Mouse (Mus musculus) kidney, embryonic 16.5 days (tissue): ENCODE measurements around the gene Tle6. TPM values are rescaled to one million over a fixed set of nuclear protein-coding genes. Genes with fewer than 3 reads are reported as not detected.

Experiments
- ATAC-seq: fragments of 200-750 bp; cut with Nextera tagmentation; 2 replicates; pipeline ENCODE4 v1.8.0; 2017; ENCODE audit warnings: moderate TSS enrichment; ENCODE audit not compliant: low FRiP score, low TSS enrichment
- H3K27ac ChIP-seq: fragments of 300-500 bp; sonication (generic); 2 replicates; pipeline ENCODE4 v1.5.1; 2014; ENCODE audit warnings: low read length
- H3K27me3 ChIP-seq: fragments of 300-500 bp; sonication (generic); 2 replicates; pipeline ENCODE4 v1.6.1; 2014; ENCODE audit warnings: low read length, control low read depth, mixed read lengths; ENCODE audit not compliant: insufficient read depth
- H3K36me3 ChIP-seq: fragments of 300-500 bp; sonication (generic); 2 replicates; pipeline ENCODE4 v1.6.1; 2014; ENCODE audit warnings: low read length, control low read depth, mixed read lengths; ENCODE audit not compliant: insufficient read depth
- H3K4me1 ChIP-seq: fragments of 300-500 bp; sonication (generic); 2 replicates; pipeline ENCODE4 v1.6.1; 2014; ENCODE audit warnings: low read length, control low read depth, mixed read lengths; ENCODE audit not compliant: insufficient read depth
- H3K4me2 ChIP-seq: fragments of 300-500 bp; sonication (generic); replicated peaks from 2 replicates; pipeline ENCODE4 v1.6.1; 2014; ENCODE audit warnings: low read depth, low read length
- H3K4me3 ChIP-seq: fragments of 300-500 bp; sonication (generic); 2 replicates; pipeline ENCODE4 v1.5.1; 2014; ENCODE audit warnings: mild to moderate bottlenecking, low read length
- H3K9ac ChIP-seq: fragments of 300-500 bp; sonication (generic); replicated peaks from 2 replicates; pipeline ENCODE4 v1.6.1; 2014; ENCODE audit warnings: low read length
- H3K9me3 ChIP-seq: fragments of 300-500 bp; sonication (generic); 2 replicates; pipeline ENCODE4 v1.6.1; 2016; ENCODE audit warnings: low read length, control low read depth
- WGBS: fragments of 180-500 bp; shearing (Covaris S2); extraction: QIAGEN DNeasy Blood & Tissue Kit; methylation state at CpG from one replicate; pipeline ENCODE4 v1.1.7; 2014; 5-methylcytosine and 5-hydroxymethylcytosine counted together
- polyA plus RNA-seq: library from polyadenylated mRNA; unstranded; fragments of >200 nt; fragmentation: Nextera tagmentation; extraction: Ambion mirVana; gene quantifications from 2 replicates; pipeline ENCODE4 v1.2.1, GENCODE M21; 2015

Gene Tle6
- polyA plus RNA-seq, 1 experiment from 2014 or later, result 18.5 TPM

- H3K27me3 ChIP-seq, result peaks cover 26% of the 10 kb centered on the region
- no peak for ATAC-seq
- no peaks in the 10 kb centered on the region for H3K9me3 ChIP-seq
- peak overlapping the region; percentile 56 for H3K4me3 ChIP-seq
- 4% methylated on average over 6 of the region's 6 CpGs for WGBS
- H3K4me2 ChIP-seq, result peak overlapping the region; percentile 81
- H3K27ac ChIP-seq, result peak overlapping the region; percentile 71
- H3K9ac ChIP-seq, result peak overlapping the region; percentile 79
- H3K36me3 ChIP-seq, result peaks cover 8% of the 10 kb centered on the region; the same call in 1 of the 2 replicates
- peaks cover 65% of the 10 kb centered on the region for H3K4me1 ChIP-seq
These were observed 25.2 kb downstream of the Tle6 start for GRCm38 (mm10) chr10:81575695-81576094.

DNA sequence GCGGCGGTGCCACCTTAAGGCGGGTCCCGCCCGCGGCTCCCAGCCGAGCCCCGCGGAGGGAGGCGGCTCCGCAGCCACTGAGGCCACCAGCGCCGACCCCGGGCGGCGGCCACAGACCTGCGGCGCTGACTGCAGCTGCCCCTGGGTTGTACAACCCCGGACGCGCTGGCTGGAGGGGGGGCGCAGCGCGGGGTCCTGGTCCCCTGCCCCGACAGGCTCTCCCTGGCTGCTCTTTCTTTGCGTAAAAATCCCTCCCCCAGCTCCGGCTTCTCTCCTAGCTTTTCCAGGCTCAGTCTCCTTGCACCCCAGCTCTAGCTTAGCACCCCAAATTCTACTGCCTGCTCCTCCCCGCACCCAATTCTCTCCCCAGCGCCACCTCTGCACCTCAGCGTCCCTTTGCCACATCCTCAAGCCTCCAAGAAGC is 25.7 kb downstream of the Tle6 start:
- Histone ChIP-seq H3K27me3 (peaks cover 26% of the 10 kb centered on the region), H3K9me3 (no peaks in the 10 kb centered on the region), H3K27ac (peak overlapping the region; percentile 71), H3K4me1 (peaks cover 65% of the 10 kb centered on the region), H3K36me3 (peaks cover 8% of the 10 kb centered on the region; the same call in 1 of the 2 replicates), H3K9ac (peak overlapping the region; percentile 79), H3K4me2 (peak overlapping the region; percentile 81), H3K4me3 (peak overlapping the region; percentile 56)
- peak; percentile 7; the same call in 1 of the 2 replicates for ATAC-seq
- under 1% methylated on average over 28 of the region's 30 CpGs for WGBS

DNA sequence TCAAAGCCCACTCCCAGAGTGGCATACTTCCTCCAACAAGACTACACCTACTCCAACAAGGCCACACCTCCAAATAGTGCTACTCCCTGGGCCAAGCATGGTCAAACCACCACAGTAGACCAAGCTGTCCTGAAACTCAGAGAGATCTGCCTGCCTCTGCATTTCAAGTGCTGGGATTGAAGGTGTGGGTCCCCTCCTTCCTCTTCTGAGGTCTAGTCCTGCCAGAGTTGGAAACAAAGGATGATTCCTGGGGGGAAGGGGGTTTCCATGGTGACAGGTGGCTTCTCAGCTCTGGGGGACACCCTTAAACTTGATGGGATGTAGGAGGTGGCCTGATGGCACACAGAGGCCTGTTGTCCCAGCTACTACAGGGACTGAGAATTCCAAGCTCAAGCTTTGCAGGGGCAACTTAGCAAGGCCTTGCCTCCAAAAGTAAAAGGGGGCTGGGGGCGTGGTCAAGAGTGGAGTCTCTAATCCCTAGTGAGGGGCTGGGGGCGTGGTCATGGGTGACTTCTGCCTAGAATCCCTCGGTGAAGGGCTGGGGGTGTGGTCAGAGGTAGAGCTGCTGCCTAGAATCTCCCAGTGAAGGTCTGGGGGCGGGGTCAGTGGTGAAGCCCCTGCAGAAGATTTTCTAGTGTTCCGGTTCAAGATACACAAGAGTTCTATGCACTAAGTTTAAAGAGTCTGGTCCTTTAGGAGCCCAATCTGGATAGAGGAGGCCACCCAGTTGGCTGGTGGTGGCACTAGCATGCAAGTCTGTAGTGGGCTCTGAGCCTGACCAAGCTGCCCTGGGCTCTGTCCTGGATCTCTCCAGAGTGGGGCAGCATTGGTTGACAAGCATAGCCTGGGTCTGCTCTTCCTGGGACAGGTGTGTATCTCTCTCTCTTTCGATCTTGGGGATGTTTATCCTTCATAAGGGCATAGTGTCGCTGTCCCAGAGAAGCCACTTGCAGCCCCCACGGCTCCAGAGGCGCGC is 26.5 kb downstream of the Tle6 start, which contains the start of gene Tle2:
Gene Tle2, plus strand, starts transcription at position 481 of the 976 bp plus-strand sequence.
- Histone ChIP-seq H3K36me3 (peaks cover 8% of the 10 kb centered on the region; the same call in 1 of the 2 replicates), H3K27me3 (peaks cover 26% of the 10 kb centered on the region), H3K4me2 (peak within 1 kb of the TSS; percentile 81), H3K4me1 (peaks cover 68% of the 10 kb centered on the region), H3K9ac (peak within 1 kb of the TSS; percentile 79), H3K4me3 (peak within 1 kb of the TSS; percentile 56), H3K9me3 (no peaks in the 10 kb centered on the region), H3K27ac (peak within 1 kb of the TSS; percentile 96)
- no peak for ATAC-seq
- 26% methylated on average over 10 of the region's 10 CpGs for WGBS

- peak overlapping the region; percentile 96 for H3K27ac ChIP-seq
- peaks cover 6% of the 10 kb centered on the region; the same call in 1 of the 2 replicates for H3K36me3 ChIP-seq
- H3K4me3 ChIP-seq, result no peak overlapping the region
- peaks cover 26% of the 10 kb centered on the region for H3K27me3 ChIP-seq
- ATAC-seq, result no peak
- WGBS, result 23% methylated on average over 9 of the region's 9 CpGs
- no peaks in the 10 kb centered on the region for H3K9me3 ChIP-seq
- H3K4me1 ChIP-seq, result peaks cover 81% of the 10 kb centered on the region
- peak overlapping the region; percentile 28 for H3K4me2 ChIP-seq
- peak overlapping the region; percentile 38 for H3K9ac ChIP-seq
These were observed 27.9 kb downstream of the Tle6 start for GRCm38 (mm10) chr10:81572975-81573374.

DNA sequence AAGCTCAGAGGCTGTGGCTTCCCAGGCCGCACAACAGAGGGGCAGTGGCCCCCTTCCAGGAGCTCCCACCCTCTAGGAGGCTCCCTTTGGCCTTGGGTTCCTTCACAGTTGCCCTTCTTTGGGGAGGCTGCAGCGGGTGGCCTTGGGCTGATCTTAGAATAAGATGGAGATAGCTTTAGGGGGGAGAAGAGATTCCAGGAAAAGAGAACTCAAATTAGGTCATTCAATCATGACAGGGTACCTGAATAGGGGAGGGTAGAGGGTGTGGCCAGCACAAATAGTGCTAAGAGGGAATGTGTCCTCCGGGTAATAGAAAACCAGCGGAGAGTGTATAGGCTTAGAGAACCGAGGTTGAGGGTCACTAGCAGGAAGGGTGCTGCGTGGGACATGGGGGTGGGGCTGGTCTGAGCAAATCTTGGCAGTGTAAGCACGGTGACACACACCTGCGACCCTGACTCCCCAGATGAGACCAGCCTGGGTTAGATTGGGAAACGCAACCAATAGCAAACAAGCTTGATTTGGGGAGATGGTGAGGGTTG is 28.7 kb downstream of the Tle6 start:
- WGBS, result 6% methylated on average over 9 of the region's 9 CpGs
- peaks cover 22% of the 10 kb centered on the region for H3K27me3 ChIP-seq
- H3K4me3 ChIP-seq, result peak overlapping the region; percentile 37
- no peaks in the 10 kb centered on the region for H3K9me3 ChIP-seq
- H3K9ac ChIP-seq, result peak overlapping the region; percentile 58
- peak; percentile 0; the same call in 1 of the 2 replicates for ATAC-seq
- peak overlapping the region; percentile 95 for H3K4me2 ChIP-seq
- H3K4me1 ChIP-seq, result peaks cover 86% of the 10 kb centered on the region
- H3K36me3 ChIP-seq, result 0 out of 2 replicates have a peak, but pooled peaks cover 3% of the 10 kb centered on the region
- H3K27ac ChIP-seq, result peak overlapping the region; percentile 96

GRCm38 (mm10) chr10:81571501-81571876 is 29.4 kb downstream of the Tle6 start:
- Histone ChIP-seq H3K9me3 (no peaks in the 10 kb centered on the region), H3K36me3 (peaks cover 3% of the 10 kb centered on the region; the same call in 1 of the 2 replicates), H3K4me3 (peak overlapping the region; percentile 52), H3K9ac (peak overlapping the region; percentile 58), H3K27me3 (peaks cover 20% of the 10 kb centered on the region), H3K27ac (peak overlapping the region; percentile 96), H3K4me2 (peak overlapping the region; percentile 95), H3K4me1 (peaks cover 80% of the 10 kb centered on the region)
- peak; percentile 88 for ATAC-seq
- under 1% methylated on average over 18 of the region's 18 CpGs for WGBS

DNA sequence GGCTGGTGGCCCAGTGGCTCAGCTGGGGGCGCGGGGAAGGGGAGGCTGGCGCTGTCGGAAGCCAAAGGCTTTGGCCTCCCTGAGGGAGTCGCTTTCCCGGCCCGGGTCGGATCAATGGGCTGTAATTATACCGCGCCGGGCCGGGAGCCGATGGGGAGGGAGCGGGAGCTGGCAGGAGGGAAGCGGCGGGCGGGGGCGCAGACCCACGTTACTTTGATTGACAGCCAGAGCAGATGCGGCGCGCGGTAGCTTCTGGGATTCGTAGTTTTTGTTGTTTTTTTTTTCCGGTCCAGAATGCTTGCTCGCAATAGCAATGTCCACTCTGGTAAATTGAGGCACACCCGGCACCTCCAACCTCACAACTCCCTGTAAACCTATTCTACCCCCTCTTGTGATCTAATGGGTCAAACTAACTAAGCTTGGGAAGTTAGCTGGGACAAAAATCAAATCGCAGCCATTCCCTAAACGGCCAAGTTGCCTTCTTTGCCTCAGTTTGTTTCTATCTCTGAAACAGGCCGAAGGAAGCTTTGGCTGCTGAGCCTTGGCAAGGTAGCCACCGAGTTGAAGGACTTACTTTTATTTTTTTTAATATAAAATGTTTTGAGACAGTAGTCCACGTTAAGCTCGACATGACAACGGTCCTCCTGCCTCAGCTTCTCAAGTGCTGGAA is 29.9 kb downstream of the Tle6 start:
- under 1% methylated on average over 33 of the region's 34 CpGs for WGBS
- Histone ChIP-seq H3K36me3 (peaks cover 5% of the 10 kb centered on the region), H3K27me3 (peaks cover 16% of the 10 kb centered on the region; the same call in 1 of the 2 replicates), H3K27ac (peak overlapping the region; percentile 92), H3K9me3 (no peaks in the 10 kb centered on the region), H3K4me3 (peak overlapping the region; percentile 52), H3K4me2 (peak overlapping the region; percentile 95), H3K4me1 (peaks cover 76% of the 10 kb centered on the region), H3K9ac (peak overlapping the region; percentile 53)
- ATAC-seq, result peak; percentile 67

DNA sequence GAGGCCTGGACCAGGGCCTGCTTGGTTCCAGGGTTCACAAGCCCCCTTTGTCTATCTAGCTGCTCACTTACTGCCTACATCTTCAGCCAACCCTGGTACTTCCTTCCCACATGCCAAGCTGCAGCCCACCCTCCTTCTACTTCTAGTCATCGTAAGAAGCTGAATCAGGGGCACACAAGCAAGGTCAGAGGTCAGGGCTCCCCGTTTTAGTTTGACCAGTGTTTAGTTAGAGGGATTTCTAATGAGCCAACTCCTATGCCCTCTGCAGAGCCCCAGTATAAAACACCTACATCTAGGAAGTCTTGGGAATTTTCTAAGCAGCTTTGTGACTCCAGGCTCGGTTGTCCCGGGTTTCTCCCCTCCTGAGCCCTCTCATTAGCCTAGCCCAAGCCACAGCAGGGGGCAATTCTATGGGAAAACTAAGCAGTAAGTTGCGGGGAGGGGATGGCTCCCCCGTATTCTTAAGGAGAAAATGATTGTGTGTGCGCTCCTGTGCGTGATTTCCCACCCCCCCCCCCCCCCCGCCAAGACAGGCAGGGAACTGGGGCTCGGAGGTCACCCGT is 30.6 kb downstream of the Tle6 start:
- Histone ChIP-seq H3K4me1 (peaks cover 75% of the 10 kb centered on the region), H3K9me3 (no peaks in the 10 kb centered on the region)
- WGBS, result 4% methylated on average over 6 of the region's 11 CpGs

More for the DNA sequence above, 30.6 kb downstream of the Tle6 start:
- peaks cover 12% of the 10 kb centered on the region for H3K36me3 ChIP-seq
- no peak; the same call in 1 of the 2 replicates for ATAC-seq
- peak overlapping the region; percentile 52 for H3K4me3 ChIP-seq
- peak overlapping the region; percentile 95 for H3K4me2 ChIP-seq
- peak overlapping the region; percentile 46 for H3K9ac ChIP-seq
- H3K27me3 ChIP-seq, result peaks cover 17% of the 10 kb centered on the region; the same call in 1 of the 2 replicates
- H3K27ac ChIP-seq, result peak overlapping the region; percentile 92
